Mouse (Mus musculus) midbrain, embryonic 15.5 days (tissue): ENCODE results near the gene Napa. TPM values are rescaled to one million over a fixed set of nuclear protein-coding genes. Genes with fewer than 3 reads are reported as not detected.

Experiments
- ATAC-seq: fragments of 200-750 bp; cut with Nextera tagmentation; replicated peaks from 2 replicates; pipeline ENCODE4 v1.8.0; 2017; ENCODE audit warnings: moderate TSS enrichment
- H3K27ac ChIP-seq: fragments of 300-500 bp; sonication (generic); 2 replicates; pipeline ENCODE4 v1.5.1; 2015; ENCODE audit warnings: mild to moderate bottlenecking, inconsistent platforms
- H3K27me3 ChIP-seq: fragments of 300-500 bp; sonication (generic); replicated peaks from 2 replicates; pipeline ENCODE4 v1.6.1; 2015; ENCODE audit warnings: inconsistent platforms
- H3K36me3 ChIP-seq: fragments of 300-500 bp; sonication (generic); replicated peaks from 2 replicates; pipeline ENCODE4 v1.6.1; 2015; ENCODE audit warnings: inconsistent platforms
- H3K4me1 ChIP-seq: fragments of 300-500 bp; sonication (generic); 2 replicates; pipeline ENCODE4 v1.6.1; 2015; ENCODE audit warnings: inconsistent platforms
- H3K4me2 ChIP-seq: fragments of 300-500 bp; sonication (generic); 2 replicates; pipeline ENCODE4 v1.6.1; 2015; ENCODE audit warnings: inconsistent platforms, mild to moderate bottlenecking, moderate library complexity
- H3K4me3 ChIP-seq: fragments of 300-500 bp; sonication (generic); 2 replicates; pipeline ENCODE4 v1.5.1; 2015; ENCODE audit warnings: mild to moderate bottlenecking, inconsistent platforms
- H3K9ac ChIP-seq: fragments of 300-500 bp; sonication (generic); 2 replicates; pipeline ENCODE4 v1.6.1; 2015; ENCODE audit warnings: mild to moderate bottlenecking, inconsistent platforms
- H3K9me3 ChIP-seq: fragments of 300-500 bp; sonication (generic); 2 replicates; pipeline ENCODE4 v1.6.1; 2016; ENCODE audit warnings: inconsistent platforms
- whole genome bisulfite sequencing: fragments of 180-500 bp; shearing (Covaris S2); methylation state at CpG from one replicate; pipeline ENCODE4 v1.1.7; 2015; ENCODE audit warnings: mixed read lengths; 5-methylcytosine and 5-hydroxymethylcytosine counted together
- polyA plus RNA-seq: library from polyadenylated mRNA; unstranded; fragments of >200 nt; fragmentation: Nextera tagmentation; extraction: Ambion mirVana; gene quantifications from 2 replicates; pipeline ENCODE4 v1.2.1, GENCODE M21; 2015

Napa gene
- polyA plus RNA-seq, 1 experiment from 2014 or later = 224 TPM

DNA sequence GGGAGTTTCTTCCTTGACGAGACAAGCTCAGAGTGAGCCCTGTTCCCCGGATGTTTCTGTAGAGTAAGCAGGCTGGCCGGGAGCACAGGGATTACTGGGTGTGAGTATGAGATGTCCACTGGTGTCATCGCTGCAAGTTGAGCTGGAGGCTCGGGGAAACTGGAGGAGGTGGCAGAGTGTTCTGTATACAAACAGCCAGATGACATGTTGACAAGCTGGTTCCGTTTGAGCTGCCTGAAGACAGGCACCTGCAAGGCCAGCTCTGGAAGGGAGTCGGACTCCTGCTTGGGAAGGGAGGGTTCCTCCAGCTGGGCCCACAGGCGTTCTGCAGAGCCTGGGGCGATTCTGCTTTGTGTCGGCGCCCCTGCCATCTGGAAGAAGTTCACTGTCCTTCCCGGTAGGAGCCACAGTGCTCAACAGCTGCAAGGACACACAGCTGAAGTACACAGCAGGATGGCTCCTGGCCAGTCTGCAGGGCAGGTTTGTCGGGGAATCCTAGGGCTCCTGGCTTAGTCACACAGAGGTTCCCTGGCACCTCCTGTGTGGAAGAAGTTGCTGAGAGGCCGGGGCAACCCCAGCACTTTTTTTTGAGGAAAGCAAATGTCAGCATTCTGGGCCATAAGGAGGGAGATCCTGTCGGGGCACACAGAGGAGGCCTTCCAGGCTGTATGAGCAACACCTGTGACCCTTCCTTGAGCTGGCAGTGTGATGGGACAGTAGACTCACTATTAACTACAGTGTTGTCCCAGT lies 3.6 kb downstream of the Napa start:
- Histone ChIP-seq H3K9ac (no peak overlapping the region), H3K4me1 (peaks cover 33% of the 10 kb centered on the region)

GRCm38 (mm10) chr7:16102686-16103226 lies 4.5 kb downstream of the Napa start:
- H3K36me3 ChIP-seq = no peaks in the 10 kb centered on the region

More for the DNA sequence above, 3.6 kb downstream of the Napa start:
- Histone ChIP-seq H3K4me2 (no peak overlapping the region), H3K9me3 (no peaks in the 10 kb centered on the region), H3K4me3 (no peak overlapping the region), H3K27me3 (no peaks in the 10 kb centered on the region), H3K27ac (no peak overlapping the region), H3K36me3 (no peaks in the 10 kb centered on the region)
- no peak for ATAC-seq
- 75% methylated on average over 15 of the region's 15 CpGs for WGBS

GRCm38 (mm10) chr7:16103760-16104159 lies 5.5 kb downstream of the Napa start:
- Histone ChIP-seq H3K27me3 (no peaks in the 10 kb centered on the region), H3K9ac (no peak overlapping the region), H3K36me3 (no peaks in the 10 kb centered on the region; the same call in 1 of the 2 replicates), H3K4me3 (no peak overlapping the region), H3K4me1 (peaks cover 30% of the 10 kb centered on the region), H3K9me3 (no peaks in the 10 kb centered on the region), H3K27ac (peak overlapping the region; percentile 22; the same call in 1 of the 2 replicates), H3K4me2 (no peak overlapping the region)
- 69% methylated on average over 6 of the region's 6 CpGs for WGBS
- ATAC-seq = no peak

More at GRCm38 (mm10) chr7:16102686-16103226, 4.5 kb downstream of the Napa start:
- 87% methylated on average over 5 of the region's 5 CpGs for WGBS
- Histone ChIP-seq H3K9ac (no peak overlapping the region), H3K27me3 (no peaks in the 10 kb centered on the region), H3K4me3 (no peak overlapping the region), H3K27ac (no peak overlapping the region), H3K4me1 (peaks cover 31% of the 10 kb centered on the region), H3K9me3 (no peaks in the 10 kb centered on the region), H3K4me2 (no peak overlapping the region)
- no peak for ATAC-seq

DNA sequence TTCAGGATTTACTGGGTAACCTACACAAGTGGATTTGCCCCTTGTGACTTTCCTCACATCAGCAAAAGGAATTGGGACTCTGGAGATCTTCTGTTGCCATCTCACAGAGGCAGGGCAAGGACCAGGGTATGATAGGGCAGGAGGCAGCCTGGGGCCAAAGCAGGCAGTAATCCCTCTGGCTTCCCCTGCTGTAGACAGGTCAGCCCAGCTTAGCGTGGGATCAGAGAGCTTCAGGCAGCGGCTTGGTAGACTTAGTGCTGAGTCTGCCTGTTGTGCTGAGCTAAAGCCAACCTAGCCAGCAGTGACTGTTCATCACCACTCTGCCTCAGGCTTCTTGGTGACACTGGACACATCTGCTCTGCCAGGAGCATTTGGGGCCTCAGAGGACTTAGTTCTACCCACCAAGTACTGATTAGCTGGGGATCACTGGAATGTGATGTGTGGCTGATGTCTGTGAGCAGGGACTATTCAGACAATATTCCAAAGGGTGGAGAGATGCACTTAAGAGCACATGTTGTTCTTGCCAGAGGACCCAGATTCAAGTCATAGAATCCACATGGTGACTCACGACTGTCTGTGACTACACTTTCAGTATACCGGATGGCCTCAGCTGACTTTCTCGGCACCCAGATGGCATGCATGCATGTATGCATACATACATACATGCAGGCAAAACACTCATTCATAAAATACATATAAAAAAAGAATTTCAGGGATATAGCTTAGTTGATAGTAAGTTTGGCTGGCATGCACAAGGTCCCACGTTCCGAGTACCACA lies 6.5 kb downstream of the Napa start:
- no peaks in the 10 kb centered on the region for H3K9me3 ChIP-seq
- no peak overlapping the region for H3K9ac ChIP-seq
- H3K4me2 ChIP-seq = no peak overlapping the region
- WGBS = 90% methylated on average over 7 of the region's 7 CpGs
- H3K4me1 ChIP-seq = peaks cover 21% of the 10 kb centered on the region
- ATAC-seq = no peak
- H3K36me3 ChIP-seq = peaks cover under 1% of the 10 kb centered on the region; the same call in 1 of the 2 replicates
- H3K27me3 ChIP-seq = no peaks in the 10 kb centered on the region
- no peak overlapping the region for H3K27ac ChIP-seq
- H3K4me3 ChIP-seq = no peak overlapping the region

- ATAC-seq = no peak
- no peak overlapping the region for H3K9ac ChIP-seq
- no peaks in the 10 kb centered on the region for H3K27me3 ChIP-seq
- peaks cover 31% of the 10 kb centered on the region for H3K36me3 ChIP-seq
- no peak overlapping the region for H3K27ac ChIP-seq
- H3K4me2 ChIP-seq = no peak overlapping the region
- 94% methylated on average over 9 of the region's 9 CpGs for WGBS
- H3K4me3 ChIP-seq = no peak overlapping the region
- H3K4me1 ChIP-seq = no peaks in the 10 kb centered on the region
- H3K9me3 ChIP-seq = no peaks in the 10 kb centered on the region
Observed at GRCm38 (mm10) chr7:16108886-16109542, 10.8 kb downstream of the Napa start.

DNA sequence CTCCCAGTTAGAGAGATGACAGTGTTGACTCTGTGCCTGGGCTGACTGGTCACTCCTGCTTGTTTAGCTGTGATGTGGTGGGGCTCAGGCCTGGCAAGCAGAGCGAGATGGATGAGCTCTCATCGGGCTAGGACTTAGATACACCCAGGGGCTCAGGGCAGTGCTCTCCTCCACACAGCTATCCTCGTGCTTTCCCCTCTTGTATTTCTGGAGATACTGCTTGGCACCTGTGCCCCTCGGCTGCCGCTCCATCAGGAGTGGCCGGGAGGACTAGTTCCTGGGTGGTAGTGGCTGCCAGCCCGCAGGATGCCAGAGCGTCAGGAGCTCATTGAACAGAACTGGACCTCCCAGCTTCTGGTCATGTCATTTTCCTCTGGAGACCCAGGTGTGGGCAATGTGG lies 11.9 kb downstream of the Napa start:
- Histone ChIP-seq H3K27ac (no peak overlapping the region), H3K36me3 (peaks cover 41% of the 10 kb centered on the region), H3K9me3 (no peaks in the 10 kb centered on the region), H3K27me3 (no peaks in the 10 kb centered on the region), H3K9ac (no peak overlapping the region), H3K4me3 (no peak overlapping the region), H3K4me1 (no peaks in the 10 kb centered on the region), H3K4me2 (no peak overlapping the region)
- 92% methylated on average over 8 of the region's 8 CpGs for WGBS
- no peak for ATAC-seq

DNA sequence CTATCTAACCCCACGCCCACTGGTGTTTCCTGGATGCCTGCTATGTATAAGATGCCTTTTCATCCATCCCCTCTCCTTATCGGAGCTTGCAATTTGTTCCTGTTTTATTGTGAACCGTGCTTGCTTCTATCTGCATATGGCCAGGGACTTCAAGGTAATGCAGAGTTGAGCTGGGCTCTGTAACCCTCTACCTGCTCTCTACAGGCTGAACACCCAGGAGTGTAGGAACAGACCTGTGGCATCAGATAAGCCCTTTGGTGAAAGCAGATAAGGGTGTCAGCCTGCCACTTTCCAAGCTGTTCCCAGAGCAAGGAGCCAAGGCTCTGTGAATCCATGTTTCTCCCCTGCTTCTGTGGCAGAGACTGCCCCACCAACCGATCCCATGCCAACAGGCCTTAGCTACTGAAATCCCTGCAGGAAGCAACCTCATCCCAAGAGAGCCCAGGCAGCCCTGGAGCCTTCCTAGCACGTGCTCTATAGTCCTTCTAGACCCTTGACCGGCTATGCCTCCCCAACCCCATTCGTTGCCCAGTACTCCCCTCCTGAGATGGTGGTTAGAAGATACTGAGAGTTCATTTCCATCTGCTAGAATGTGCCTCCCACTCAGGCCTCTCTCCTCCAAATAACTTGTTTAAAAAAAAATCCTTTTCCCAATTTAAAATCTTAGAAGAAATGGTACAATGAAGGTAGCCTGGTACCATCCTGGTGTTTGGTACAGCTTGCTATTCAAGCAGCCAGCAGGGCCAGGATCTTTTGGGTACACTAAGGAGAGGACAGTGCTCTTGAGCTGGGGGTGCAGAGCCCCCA lies 13.2 kb downstream of the Napa start:
- WGBS = 93% methylated on average over 7 of the region's 7 CpGs

DNA sequence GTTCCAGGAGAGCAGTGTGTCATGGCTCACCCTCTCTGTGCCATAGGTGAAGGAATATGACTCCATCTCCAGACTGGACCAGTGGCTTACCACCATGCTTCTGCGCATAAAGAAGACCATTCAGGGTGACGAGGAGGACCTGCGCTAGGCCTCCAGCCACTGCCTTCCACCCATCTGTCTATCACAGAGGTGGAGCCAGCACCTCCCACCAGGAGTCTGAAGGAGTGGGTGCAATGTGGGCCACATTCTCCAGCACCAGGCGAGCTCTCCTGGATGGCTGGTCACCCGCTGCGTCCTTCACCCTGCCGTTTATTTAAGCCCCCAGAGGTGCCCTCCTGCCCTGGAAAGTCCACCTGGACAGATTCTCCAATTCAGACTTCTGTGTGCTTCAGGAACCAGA lies 18.2 kb downstream of the Napa start:
- H3K27ac ChIP-seq = no peak overlapping the region
- WGBS = 98% methylated on average over 7 of the region's 7 CpGs

More for the DNA sequence above, 13.2 kb downstream of the Napa start:
- Histone ChIP-seq H3K4me3 (no peak overlapping the region), H3K27ac (no peak overlapping the region), H3K9me3 (no peaks in the 10 kb centered on the region), H3K4me1 (no peaks in the 10 kb centered on the region), H3K36me3 (peaks cover 50% of the 10 kb centered on the region), H3K9ac (no peak overlapping the region), H3K4me2 (no peak overlapping the region), H3K27me3 (no peaks in the 10 kb centered on the region)
- ATAC-seq = no peak

GRCm38 (mm10) chr7:16117100-16117499 lies 18.8 kb downstream of the Napa start:
- Histone ChIP-seq H3K27me3 (no peaks in the 10 kb centered on the region), H3K4me2 (no peak overlapping the region), H3K9me3 (no peaks in the 10 kb centered on the region), H3K4me1 (peaks cover 15% of the 10 kb centered on the region), H3K4me3 (no peak overlapping the region), H3K36me3 (peaks cover 37% of the 10 kb centered on the region), H3K27ac (no peak overlapping the region), H3K9ac (no peak overlapping the region)
- 89% methylated on average over 3 of the region's 3 CpGs for WGBS
- ATAC-seq = no peak

More for the DNA sequence above, 18.2 kb downstream of the Napa start:
- no peak overlapping the region for H3K4me2 ChIP-seq
- H3K27me3 ChIP-seq = no peaks in the 10 kb centered on the region
- no peak for ATAC-seq
- H3K36me3 ChIP-seq = peaks cover 39% of the 10 kb centered on the region
- H3K9ac ChIP-seq = no peak overlapping the region
- no peak overlapping the region for H3K4me3 ChIP-seq
- peaks cover 15% of the 10 kb centered on the region for H3K4me1 ChIP-seq
- no peaks in the 10 kb centered on the region for H3K9me3 ChIP-seq

DNA sequence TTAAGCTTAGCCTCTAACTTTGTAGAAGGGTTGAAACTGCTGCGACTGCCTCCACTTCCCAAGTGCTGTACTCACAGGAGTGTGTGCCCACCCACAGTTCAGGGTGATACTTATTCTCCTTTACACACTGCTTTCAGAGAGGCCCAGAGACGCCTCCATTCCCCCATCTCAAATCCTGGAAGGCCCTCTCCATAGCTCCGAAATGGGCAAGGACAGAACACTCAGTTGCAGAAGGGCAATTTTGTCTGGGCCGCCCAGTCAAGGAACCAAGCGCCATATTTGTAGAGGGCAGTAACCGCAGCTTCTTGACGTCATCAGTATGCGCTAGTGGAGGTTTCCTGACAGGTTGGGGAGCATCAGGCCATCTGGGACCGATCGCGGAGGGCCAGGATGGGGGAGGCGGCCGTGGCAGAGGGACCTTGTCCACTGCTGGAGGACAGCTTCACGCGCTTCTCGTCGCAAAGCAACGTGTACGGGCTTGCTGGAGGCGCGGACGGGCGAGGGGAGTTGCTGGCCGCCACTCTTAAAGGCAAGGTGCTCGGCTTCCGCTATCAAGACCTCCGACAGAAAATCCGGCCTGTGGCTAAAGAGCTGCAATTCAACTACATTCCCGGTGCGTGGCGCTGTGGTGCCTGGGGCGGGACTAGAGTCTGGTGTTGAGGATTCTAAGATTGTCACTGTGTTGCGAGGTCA lies 21.5 kb downstream of the Napa start, which contains the start of gene Kptn:
Kptn (plus strand) TSS at position 327 of the 693 bp plus-strand sequence.
- H3K4me1 ChIP-seq = peaks cover 15% of the 10 kb centered on the region
- peak; percentile 87 for ATAC-seq
- no peaks in the 10 kb centered on the region for H3K27me3 ChIP-seq
- H3K27ac ChIP-seq = peak within 1 kb of the TSS; percentile 97
- H3K36me3 ChIP-seq = peaks cover 20% of the 10 kb centered on the region
- peak within 1 kb of the TSS; percentile 60 for H3K4me2 ChIP-seq
- H3K4me3 ChIP-seq = peak within 1 kb of the TSS; percentile 84
- WGBS = 1% methylated on average over 33 of the region's 33 CpGs
- peak within 1 kb of the TSS; percentile 88 for H3K9ac ChIP-seq
- no peaks in the 10 kb centered on the region for H3K9me3 ChIP-seq

DNA sequence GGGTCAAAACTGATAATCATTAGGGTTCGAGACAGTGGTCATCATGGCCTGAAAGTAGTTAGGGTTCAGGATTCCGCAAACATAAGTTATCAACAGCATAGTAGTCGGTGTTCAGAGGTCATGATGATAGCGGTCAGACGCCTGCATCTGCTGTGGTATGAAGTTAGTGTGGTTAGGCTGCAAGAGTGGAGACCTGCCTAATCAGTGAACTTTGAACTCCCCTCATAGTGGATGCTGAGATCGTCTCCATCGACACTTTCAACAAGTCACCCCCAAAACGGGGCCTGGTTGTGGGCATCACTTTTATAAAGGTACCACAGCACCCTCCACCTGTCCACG lies 22.0 kb downstream of the Napa start:
- Histone ChIP-seq H3K4me3 (peak overlapping the region; percentile 84), H3K9me3 (no peaks in the 10 kb centered on the region), H3K4me2 (peak overlapping the region; percentile 60), H3K27me3 (no peaks in the 10 kb centered on the region), H3K4me1 (peaks cover 15% of the 10 kb centered on the region), H3K27ac (peak overlapping the region; percentile 97; the same call in 1 of the 2 replicates), H3K36me3 (peaks cover 15% of the 10 kb centered on the region), H3K9ac (peak overlapping the region; percentile 88; the same call in 1 of the 2 replicates)
- peak; percentile 70; the same call in 1 of the 2 replicates for ATAC-seq
- 52% methylated on average over 9 of the region's 9 CpGs for WGBS
